Mouse (Mus musculus) forebrain, postnatal 0 days (tissue): ENCODE data around the gene Gm21905. TPM values are rescaled to one million over a fixed set of nuclear protein-coding genes. Genes with fewer than 3 reads are reported as not detected.

Source experiments
- ATAC-seq: fragments of 200-750 bp; cut with Nextera tagmentation; 2 replicates; pipeline ENCODE4 v1.8.0; 2017; ENCODE audit warnings: mild to moderate bottlenecking, moderate library complexity
- DNase-seq: peaks from one replicate; pipeline ENCODE4 v3.0.0-alpha.2; 2015
- H3K27ac ChIP-seq: fragments of 300-500 bp; sonication (generic); 2 replicates; pipeline ENCODE4 v1.5.1; 2014; ENCODE audit warnings: low read depth, mild to moderate bottlenecking, antibody characterized with exemption, low read length, moderate library complexity, mixed read lengths
- H3K27me3 ChIP-seq: fragments of 300-500 bp; sonication (generic); 2 replicates; pipeline ENCODE4 v1.6.1; 2014; ENCODE audit warnings: mild to moderate bottlenecking, low read length, mixed read lengths; ENCODE audit not compliant: insufficient read depth
- H3K36me3 ChIP-seq: fragments of 300-500 bp; sonication (generic); 2 replicates; pipeline ENCODE4 v1.6.1; 2014; ENCODE audit warnings: mild to moderate bottlenecking, moderate library complexity; ENCODE audit not compliant: insufficient read depth
- H3K4me1 ChIP-seq: fragments of 300-500 bp; sonication (generic); 2 replicates; pipeline ENCODE4 v1.6.1; 2014; ENCODE audit warnings: antibody characterized with exemption; ENCODE audit not compliant: insufficient read depth
- H3K4me2 ChIP-seq: fragments of 300-500 bp; sonication (generic); 2 replicates; pipeline ENCODE4 v1.6.1; 2014; ENCODE audit warnings: low read depth, mild to moderate bottlenecking, moderate library complexity
- H3K4me3 ChIP-seq: fragments of 300-500 bp; sonication (generic); 2 replicates; pipeline ENCODE4 v1.5.1; 2014; ENCODE audit warnings: low read depth, low read length, mixed read lengths
- H3K9ac ChIP-seq: fragments of 300-500 bp; sonication (generic); 2 replicates; pipeline ENCODE4 v1.6.1; 2014; ENCODE audit warnings: mild to moderate bottlenecking
- H3K9me3 ChIP-seq: fragments of 300-500 bp; sonication (generic); 2 replicates; pipeline ENCODE4 v1.6.1; 2016; ENCODE audit warnings: low read length
- CTCF ChIP-seq: sonication (generic); IDR thresholded peaks from 2 replicates; pipeline ENCODE4 v1.5.1; 2016; ENCODE audit warnings: antibody characterized with exemption, control low read depth, low read depth
- WGBS: fragments of 180-500 bp; shearing (Covaris S2); extraction: QIAGEN DNeasy Blood & Tissue Kit; methylation state at CpG from one replicate; pipeline ENCODE4 v1.1.7; 2014; 5-methylcytosine and 5-hydroxymethylcytosine counted together
- polyA plus RNA-seq: library from polyadenylated mRNA; unstranded; fragments of >200 nt; fragmentation: Nextera tagmentation; extraction: Ambion mirVana; gene quantifications from 2 replicates; pipeline ENCODE4 v1.2.1, GENCODE M21; 2015
- total RNA-seq: library from RNA; depleted of rRNA; stranded (reverse); fragments of >200 nt; gene quantifications from 2 replicates; pipeline ENCODE4 v1.2.3, GENCODE M21; 2014; rRNA removed

Gm21905 gene
- total and polyA plus RNA-seq, 2 experiments from 2014 or later = not detected

GRCm38 (mm10) chr5:67904555-67904954 is 41.7 kb downstream of the Gm21905 start:
- Histone ChIP-seq H3K9me3 (no peaks in the 10 kb centered on the region), H3K36me3 (no peaks in the 10 kb centered on the region), H3K4me1 (no peaks in the 10 kb centered on the region), H3K9ac (no peak overlapping the region), H3K27ac (no peak overlapping the region), H3K4me2 (no peak overlapping the region), H3K27me3 (no peaks in the 10 kb centered on the region), H3K4me3 (no peak overlapping the region)
- no peak for TF ChIP-seq CTCF
- DNase-seq = no peak
- ATAC-seq = no peak
- WGBS = 53% methylated on average over 2 of the region's 2 CpGs

DNA sequence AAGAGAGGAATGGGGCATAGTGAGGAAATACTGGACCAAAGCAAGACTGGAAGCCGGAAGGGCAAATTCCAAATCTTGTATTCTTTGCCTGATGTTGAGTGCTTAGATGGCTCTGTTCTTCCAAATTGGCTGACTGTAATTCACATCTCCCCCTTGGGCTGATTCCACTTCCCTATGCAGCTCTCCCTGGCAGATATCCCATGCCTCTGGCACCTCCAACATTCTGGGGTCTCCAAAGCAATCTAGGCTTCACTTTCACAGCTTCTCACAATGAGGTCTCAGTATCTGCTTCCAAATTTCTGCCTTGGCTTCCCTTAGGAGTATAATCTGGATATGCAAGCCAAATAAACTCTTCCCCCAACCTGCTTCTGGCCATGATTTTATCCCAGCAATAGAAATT is 47.3 kb downstream of the Gm21905 start:
- Histone ChIP-seq H3K4me2 (no peak overlapping the region), H3K36me3 (no peaks in the 10 kb centered on the region), H3K4me1 (no peaks in the 10 kb centered on the region), H3K27ac (no peak overlapping the region), H3K9me3 (no peaks in the 10 kb centered on the region), H3K4me3 (no peak overlapping the region), H3K27me3 (no peaks in the 10 kb centered on the region), H3K9ac (no peak overlapping the region)
- peak; percentile 54 for DNase-seq
- no peak; the same call in 1 of the 2 replicates for ATAC-seq
- 74% methylated on average over 1 of the region's 1 CpGs for WGBS
- no peak for TF ChIP-seq CTCF

DNA sequence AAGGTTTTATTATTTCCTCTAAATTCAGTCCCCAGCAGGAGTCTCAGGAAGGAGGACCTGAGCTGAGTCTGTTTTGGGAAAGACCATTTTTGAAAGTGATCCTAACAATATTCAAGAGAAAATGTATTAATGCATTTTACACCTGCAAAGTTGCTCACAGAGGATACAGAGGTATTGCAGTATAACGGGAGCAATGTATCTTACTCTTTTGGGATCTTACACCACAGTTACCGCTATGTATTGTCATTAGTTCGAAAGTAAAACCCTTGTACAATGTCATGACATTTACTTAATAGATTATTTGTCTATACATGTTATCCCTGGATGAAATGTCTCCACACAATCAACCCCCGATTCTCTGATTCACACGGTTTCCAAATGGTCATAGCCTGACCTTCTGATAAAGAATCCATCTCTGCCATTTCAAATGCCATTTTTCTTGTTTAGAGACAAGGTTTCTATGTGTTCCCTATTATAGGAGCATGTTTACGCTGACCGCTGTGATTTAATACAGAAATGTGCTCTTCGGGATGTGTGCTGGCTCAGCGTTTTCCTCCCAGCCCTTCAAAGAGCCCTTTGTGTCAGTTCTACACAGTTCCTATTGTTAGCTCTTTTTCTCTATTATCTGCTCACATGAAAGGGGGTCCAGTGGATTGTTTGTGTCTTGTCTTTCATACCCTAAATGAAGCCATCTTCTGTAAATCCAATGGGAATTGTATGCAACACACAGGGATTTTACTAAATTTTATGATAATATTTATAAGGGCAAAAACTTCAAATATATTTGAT is 61.6 kb downstream of the Gm21905 start:
- Histone ChIP-seq H3K4me1 (no peaks in the 10 kb centered on the region), H3K9ac (no peak overlapping the region), H3K9me3 (no peaks in the 10 kb centered on the region), H3K4me2 (no peak overlapping the region), H3K27ac (no peak overlapping the region), H3K27me3 (no peaks in the 10 kb centered on the region), H3K36me3 (no peaks in the 10 kb centered on the region), H3K4me3 (no peak overlapping the region)
- ATAC-seq = peak; percentile 40; the same call in 1 of the 2 replicates
- 42% methylated on average over 9 of the region's 9 CpGs for WGBS
- TF ChIP-seq CTCF = no peak
- no peak for DNase-seq

GRCm38 (mm10) chr5:67883564-67884171 is 62.6 kb downstream of the Gm21905 start:
- no peaks in the 10 kb centered on the region for H3K27me3 ChIP-seq
- no peak overlapping the region for H3K4me3 ChIP-seq
- no peak for ATAC-seq
- H3K27ac ChIP-seq = no peak overlapping the region
- no peak overlapping the region for H3K4me2 ChIP-seq
- no peaks in the 10 kb centered on the region for H3K4me1 ChIP-seq
- no peak overlapping the region for H3K9ac ChIP-seq
- H3K36me3 ChIP-seq = no peaks in the 10 kb centered on the region
- no peaks in the 10 kb centered on the region for H3K9me3 ChIP-seq
- no peak for TF ChIP-seq CTCF
- WGBS = 72% methylated on average over 1 of the region's 1 CpGs
- DNase-seq = no peak

Other genes with a start within 250 kb of the Gm21905 start
- 75.7 and 83.8 TPM in 2 replicates for gene Atp8a1, start 99.0 kb downstream of the Gm21905 start, total RNA-seq
- 25.7 and 30.9 TPM in 2 replicates for gene Atp8a1, start 99.0 kb downstream of the Gm21905 start, polyA plus RNA-seq
- gene Gm5108, start 4.8 kb downstream of the Gm21905 start, total RNA-seq = not detected in 2 replicates
- not detected in 2 replicates for gene Gm5108, start 4.8 kb downstream of the Gm21905 start, polyA plus RNA-seq
- not detected in 2 replicates for gene Grxcr1, start 85.4 kb upstream of the Gm21905 start, total RNA-seq
- gene Grxcr1, start 85.4 kb upstream of the Gm21905 start, polyA plus RNA-seq = not detected in 2 replicates